Mouse (Mus musculus) gastrocnemius, adult 2 months (tissue): ENCODE measurements at regions not wholly inside any gene's neighbourhood (a gene's known extent, or its start where the extent isn't known, plus 50 kb on each side); places are given as distances from the start of the nearest gene placed in this dataset.
"Not testable (repeated sequence)": the region's sequence is repeated elsewhere in the genome, so short reads cannot be mapped to it uniquely, and the experiment has no call there.

Source experiments
- DNase-seq: peaks from one replicate; pipeline ENCODE4 v3.0.0; 2022
- H3K27ac ChIP-seq: fragments of 200-600 bp; 2 replicates; pipeline ENCODE4 v1.8.1; 2022; ENCODE audit warnings: mild to moderate bottlenecking
- H3K4me3 ChIP-seq: fragments of 200-600 bp; 2 replicates; pipeline ENCODE4 v1.8.1; 2022; ENCODE audit warnings: mild to moderate bottlenecking, moderate library complexity
- CTCF ChIP-seq: fragments of 200-600 bp; IDR thresholded peaks from 2 replicates; pipeline ENCODE4 v1.8.1; 2022; ENCODE audit warnings: antibody characterized with exemption, mild to moderate bottlenecking, moderate library complexity
- intact Hi-C: fragments of 180-260 bp; cut with DNase I; formaldehyde crosslinking; loops from one replicate; pipeline ENCODE4 v1.15.1; 2025

DNA sequence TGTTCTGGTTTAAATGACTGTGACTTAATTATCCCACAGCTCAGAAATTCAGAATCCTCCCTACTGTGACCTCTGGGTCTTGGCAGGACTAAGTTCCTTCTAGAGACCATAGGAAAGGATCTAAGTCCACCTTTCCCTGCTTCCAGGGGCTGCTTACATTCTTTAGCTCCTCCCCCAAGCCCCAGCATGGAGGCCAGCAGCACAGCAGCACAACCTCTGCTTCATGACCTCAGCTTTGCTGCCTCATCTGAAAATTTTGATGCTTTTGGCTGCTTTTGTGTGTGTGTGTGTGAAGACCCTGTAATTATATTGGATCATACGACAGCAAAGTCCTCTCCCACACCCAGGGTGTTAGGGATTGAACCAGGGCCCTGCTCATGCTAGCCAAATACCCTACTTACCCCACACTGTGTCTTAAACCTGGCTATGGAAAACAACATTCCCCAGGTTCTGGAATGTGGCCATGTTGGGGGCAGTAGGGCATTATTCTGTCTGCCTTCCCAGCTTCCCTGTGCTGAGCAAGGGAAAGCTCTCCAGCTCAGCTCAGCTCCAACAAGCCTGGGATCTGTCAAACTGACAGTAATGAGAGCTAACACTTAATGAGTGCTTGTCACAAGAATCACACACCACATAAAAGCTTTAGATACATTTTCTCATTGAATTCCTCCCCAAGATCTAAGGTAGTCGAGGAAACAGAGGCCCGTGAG, 359.9 kb downstream of the Fut8 start:
- intact Hi-C loops, result no loop called here
- Histone ChIP-seq H3K27ac (no peak overlapping the region), H3K4me3 (no peak overlapping the region)
- no peak for TF ChIP-seq CTCF
- DNase-seq, result no peak

DNA sequence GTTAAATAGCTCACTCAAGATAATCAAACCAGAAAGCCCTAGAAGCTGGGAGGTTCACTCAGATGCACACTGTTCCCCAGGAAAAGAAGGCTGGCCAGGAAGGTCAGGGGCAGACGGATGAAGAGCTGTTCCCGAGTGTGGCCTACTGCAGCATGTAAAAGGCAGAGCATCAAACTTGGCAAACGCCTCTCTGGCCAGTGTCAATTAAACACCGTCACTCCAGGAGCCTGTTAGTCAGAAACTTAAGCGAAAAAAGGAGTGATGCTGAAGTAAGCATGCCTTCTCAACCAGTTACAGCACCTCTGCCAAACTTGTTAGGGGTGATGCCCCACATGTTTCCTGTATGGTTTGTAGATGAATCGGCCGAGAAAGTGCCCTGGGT, 360.4 kb downstream of the Fut8 start:
- intact Hi-C loops, result no loop called here
- H3K27ac ChIP-seq, result no peak overlapping the region
- DNase-seq, result no peak

DNA sequence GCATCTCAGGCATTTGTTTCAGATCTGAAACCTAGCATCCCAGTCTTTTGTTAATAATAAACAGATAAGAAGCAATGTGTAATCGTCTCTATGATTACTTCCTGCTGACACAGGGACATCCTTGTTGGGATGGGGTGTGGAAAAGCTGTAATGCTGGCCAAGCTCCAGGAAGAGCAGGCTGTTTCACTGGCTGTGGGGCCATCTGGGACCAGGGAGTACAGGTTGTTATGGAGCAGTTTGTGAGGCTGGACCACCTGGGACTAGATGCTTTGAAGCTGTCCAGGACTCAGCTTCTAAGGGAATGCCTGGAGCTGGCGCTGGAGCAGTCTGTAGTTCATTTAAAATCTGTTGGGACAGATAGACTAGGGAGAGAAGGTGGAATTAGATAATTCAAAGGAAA, 361.5 kb downstream of the Fut8 start:
- TF ChIP-seq CTCF, result no peak
- Histone ChIP-seq H3K4me3 (no peak overlapping the region), H3K27ac (no peak overlapping the region)
- intact Hi-C loops, result no loop called here
- no peak for DNase-seq

More for the DNA sequence above, 360.4 kb downstream of the Fut8 start:
- no peak overlapping the region for H3K4me3 ChIP-seq
- TF ChIP-seq CTCF, result no peak

DNA sequence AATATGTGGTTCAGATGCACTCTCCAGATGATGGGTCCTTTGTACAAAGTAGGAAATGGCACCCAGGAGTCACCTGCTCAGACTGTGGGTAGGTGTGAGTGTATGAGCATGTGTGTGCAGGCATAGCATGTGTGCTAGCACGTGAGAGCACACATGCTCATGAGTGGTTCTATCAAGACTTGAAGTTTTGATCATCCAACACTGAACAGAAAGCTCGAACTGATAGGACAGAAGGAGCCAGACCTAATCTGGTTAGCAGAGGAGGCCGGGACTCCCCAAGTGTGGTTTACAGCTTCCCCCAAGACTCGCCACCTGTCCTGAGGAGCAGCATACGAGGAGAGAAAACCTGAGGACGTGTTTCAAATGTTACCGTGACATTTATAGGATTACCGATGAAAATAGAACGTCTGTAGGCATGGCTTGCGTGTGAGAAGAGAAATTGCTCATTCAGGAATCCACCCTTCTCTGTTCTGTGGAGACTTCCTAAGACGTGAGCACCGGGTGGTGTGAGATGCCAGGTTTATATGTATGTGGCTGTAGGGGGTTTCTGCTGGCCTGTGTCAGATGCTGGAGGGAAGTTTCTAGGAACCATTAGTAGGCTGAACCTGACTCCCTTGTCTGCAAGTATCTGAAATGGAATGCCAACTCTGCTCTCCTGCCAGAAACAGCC, 366.0 kb downstream of the Fut8 start:
- intact Hi-C loops, result loop anchor here (5.0 kb wide), 2 partner anchors 33 to 63 kb away; no protein-coding TSS in a partner anchor
- Histone ChIP-seq H3K4me3 (peak overlapping the region; percentile 0; the same call in 1 of the 2 replicates), H3K27ac (peak overlapping the region; percentile 80)
- DNase-seq, result peak; percentile 30
- TF ChIP-seq CTCF, result no peak

DNA sequence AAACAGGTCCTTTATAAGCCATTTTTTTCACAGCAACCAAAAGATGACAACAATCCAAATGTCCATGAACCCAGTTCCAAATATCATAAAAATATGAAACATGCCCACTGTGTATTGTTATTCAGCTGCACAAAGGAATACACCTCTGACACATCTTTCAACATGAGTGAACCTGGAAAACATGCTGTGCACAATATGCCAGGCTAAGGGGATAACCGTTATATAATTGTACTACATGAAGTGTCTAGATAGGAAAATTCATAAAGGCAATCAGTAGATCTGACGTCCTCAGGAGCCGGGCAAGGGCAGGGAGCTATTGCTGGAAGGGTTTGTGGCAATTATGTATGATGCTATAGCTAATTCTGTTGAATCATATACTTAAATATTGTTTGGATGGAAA, 379.6 kb downstream of the Fut8 start:
- intact Hi-C loops, result no loop called here
- no peak overlapping the region for H3K4me3 ChIP-seq
- H3K27ac ChIP-seq, result no peak overlapping the region
- no peak for DNase-seq
- TF ChIP-seq CTCF, result no peak

DNA sequence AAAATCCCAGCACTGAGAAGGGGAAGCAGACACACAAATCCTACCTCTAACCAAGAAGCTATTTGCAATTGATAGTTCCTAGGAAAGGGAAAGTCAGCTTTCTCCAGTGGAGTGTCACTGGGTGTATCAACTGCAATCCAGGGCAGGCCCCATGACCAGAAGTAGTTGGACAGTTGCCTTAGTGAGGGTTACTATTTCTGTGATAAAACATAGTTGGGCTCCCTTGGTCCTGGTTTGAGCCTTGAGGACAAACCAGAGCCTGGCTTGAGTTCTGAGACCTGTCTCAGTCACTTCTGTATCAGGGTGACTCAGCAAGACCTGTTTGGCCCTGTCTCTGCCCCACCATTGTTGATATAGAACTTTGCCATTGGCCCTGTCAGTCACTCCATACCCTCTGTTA, 384.3 kb downstream of the Fut8 start:
- Histone ChIP-seq H3K4me3 (no peak overlapping the region), H3K27ac (peak overlapping the region; percentile 69)
- intact Hi-C loops, result no loop called here
- no peak for TF ChIP-seq CTCF
- no peak for DNase-seq

DNA sequence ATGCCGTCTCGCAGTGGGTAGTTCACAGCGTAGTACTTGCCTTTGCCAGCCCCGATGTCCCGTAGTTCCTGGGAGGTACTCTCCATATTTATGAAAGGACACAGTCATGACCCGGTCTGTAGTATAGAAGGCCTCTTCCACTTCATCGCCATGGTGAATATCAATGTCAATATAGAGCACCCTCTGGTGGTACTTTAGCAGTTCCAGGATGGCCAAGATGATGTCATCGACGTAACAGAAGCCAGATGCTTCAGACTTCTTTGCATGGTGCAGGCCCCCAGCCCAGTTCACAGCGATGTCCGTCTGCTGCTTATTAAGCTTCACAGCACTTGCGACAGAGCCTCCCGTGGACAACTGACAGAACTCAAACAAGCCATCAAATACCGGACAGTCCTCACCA, 386.4 kb downstream of the Fut8 start:
- intact Hi-C loops, DNase-seq, H3K27ac ChIP-seq, H3K4me3 ChIP-seq: not testable (repeated sequence)

DNA sequence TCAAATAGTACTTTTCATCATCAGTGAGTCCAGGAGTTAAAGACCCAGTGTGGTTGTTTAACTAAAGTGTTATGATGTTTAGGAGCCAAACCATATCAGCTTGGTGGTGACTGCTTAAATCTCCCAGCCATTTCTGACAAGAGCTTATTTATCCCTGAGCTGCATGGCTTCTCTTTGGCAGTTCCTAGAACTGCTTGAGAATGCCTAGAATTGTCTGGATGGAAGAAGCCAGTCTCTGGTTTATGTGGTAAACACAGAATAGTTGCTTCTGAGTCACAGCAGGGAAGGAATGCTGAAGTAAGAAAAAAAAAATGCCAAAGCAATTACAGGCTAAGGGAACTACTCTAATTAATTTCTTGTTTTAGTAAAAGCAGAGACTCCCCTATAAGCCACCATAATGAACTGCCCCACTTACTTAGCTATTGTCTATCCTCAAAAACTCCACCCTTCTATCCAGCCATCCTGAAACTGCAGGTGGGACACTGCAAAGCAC, 390.5 kb downstream of the Fut8 start:
- intact Hi-C loops, result no loop called here
- DNase-seq, result no peak
- Histone ChIP-seq H3K27ac (no peak overlapping the region), H3K4me3 (no peak overlapping the region)
- TF ChIP-seq CTCF, result no peak

DNA sequence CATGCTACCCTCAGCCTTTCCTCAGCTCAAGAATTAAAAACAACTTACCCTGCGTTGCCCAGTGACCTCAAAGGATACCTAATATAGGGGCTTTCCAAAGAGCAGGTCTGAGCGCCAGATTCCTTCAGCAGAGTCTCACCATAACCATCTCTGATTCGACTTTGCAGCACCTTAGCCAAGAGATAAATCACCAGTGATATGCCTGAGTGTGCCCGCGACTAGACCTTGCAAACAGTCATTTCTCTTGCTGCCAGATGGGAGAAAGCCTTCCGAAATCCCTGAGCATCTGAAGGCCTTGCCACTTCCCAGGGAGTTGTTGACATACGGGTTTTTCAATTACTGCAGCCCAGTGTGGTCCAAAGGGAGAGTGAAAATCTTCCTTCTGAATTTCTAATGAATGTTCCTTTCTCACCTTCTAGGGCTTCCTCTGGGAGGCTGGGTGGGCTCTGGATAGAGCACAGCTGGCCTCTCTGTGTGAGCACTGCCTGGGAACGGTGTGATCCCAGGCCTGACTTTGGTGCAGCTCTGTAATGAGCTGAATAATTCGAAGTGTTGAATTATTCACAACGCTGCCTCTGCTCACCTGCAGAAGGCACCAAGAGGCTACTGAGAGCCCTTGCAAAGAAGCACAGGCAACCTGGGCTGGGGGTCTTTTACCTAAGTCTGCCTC, 396.2 kb downstream of the Fut8 start:
- peak; percentile 56 for DNase-seq
- Histone ChIP-seq H3K4me3 (no peak overlapping the region), H3K27ac (peak overlapping the region; percentile 82)
- intact Hi-C loops, result no loop called here
- TF ChIP-seq CTCF, result no peak

DNA sequence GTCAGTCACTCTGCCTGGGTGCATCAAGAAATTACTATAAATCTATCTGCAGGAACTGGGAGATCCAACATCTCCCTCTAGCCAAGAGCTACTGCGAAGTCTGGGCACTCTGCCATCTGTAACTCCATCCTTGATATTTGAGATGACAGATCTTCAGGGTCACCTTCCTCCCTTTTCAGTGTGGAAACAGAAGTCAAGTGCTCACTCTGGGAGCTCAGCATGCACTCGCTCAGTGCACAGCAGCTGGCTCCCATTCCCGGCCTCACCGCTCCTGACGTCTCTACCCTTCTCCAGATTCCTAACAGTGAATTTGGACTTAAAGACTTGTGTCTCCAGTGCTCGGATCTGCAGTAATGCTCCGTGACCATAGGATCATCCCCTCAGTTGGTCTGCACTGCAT, 400.3 kb downstream of the Fut8 start:
- H3K27ac ChIP-seq, result peak overlapping the region; percentile 59; the same call in 1 of the 2 replicates
- intact Hi-C loops, result loop anchor here (5.0 kb wide), 1 partner anchor 36 kb away; no protein-coding TSS in a partner anchor
- no peak for TF ChIP-seq CTCF
- H3K4me3 ChIP-seq, result no peak overlapping the region
- DNase-seq, result peak; percentile 76

DNA sequence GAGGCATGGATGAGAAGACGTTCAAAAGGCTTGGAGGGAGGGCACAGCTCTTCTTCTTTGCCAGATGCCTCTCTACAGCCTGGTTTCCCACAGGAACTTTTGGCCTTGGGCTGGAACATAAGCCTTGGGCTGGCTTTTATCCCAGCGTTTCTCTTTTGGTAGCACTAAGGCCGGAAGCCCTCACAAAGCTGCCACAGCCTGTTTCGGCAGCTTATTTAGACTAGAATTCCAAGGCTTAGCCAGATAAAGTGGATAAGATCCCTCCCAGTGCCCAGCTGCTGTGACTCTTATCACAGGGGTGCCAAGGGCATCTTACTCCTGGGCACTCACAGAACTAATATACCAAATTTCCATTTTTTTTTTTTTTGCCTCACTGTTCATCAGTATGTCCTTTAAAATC, 404.4 kb downstream of the Fut8 start:
- Histone ChIP-seq H3K27ac (no peak overlapping the region), H3K4me3 (no peak overlapping the region)
- no peak for DNase-seq
- intact Hi-C loops, result no loop called here
- TF ChIP-seq CTCF, result no peak

DNA sequence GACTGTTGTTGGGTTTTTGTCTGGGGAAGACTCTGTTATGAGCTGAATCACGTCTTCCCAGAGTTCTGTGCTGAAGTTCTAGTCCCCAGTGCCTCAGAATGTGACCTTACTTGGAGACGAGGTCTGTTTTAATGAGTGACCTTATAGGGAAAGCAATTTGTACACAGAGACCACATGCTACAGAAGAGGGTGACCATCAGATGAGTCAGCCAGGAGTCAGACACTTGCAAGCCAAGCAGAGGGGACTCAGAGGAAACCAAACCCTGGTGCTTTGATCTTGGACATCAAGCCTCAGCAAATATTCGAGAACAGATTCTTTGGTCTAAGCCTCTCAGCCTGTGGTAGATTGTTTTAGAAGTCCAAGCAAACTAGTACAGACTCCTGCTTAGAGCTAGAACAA, 409.9 kb downstream of the Fut8 start:
- no peak for DNase-seq
- no peak for TF ChIP-seq CTCF
- no peak overlapping the region for H3K4me3 ChIP-seq
- no peak overlapping the region for H3K27ac ChIP-seq
- intact Hi-C loops, result no loop called here

DNA sequence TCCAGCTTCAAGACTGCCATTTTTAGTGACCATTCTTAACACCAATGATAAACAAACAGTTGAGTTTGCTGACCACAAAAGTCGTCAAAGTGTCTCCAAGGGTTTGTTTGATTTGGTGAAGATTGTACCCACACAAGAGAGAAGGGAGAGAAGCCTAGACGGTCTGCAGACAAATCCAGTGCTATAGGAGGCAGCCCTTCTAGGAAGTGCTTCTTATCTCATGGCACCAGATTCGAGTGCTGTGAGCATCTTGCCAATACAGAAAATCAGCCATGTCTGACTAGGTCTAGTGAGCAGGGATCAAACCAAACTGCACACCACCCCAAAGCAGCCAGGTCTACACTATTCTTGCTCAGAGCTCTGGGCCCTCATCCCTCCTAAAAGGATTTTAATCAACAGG, 416.4 kb downstream of the Fut8 start:
- no peak overlapping the region for H3K27ac ChIP-seq

More for the DNA sequence above, 416.4 kb downstream of the Fut8 start:
- no peak for TF ChIP-seq CTCF
- no peak overlapping the region for H3K4me3 ChIP-seq
- intact Hi-C loops, result no loop called here
- DNase-seq, result no peak
